Mouse (Mus musculus) urinary bladder, postnatal 10 days (tissue): ENCODE data around the gene Cyp21a1.
"Not testable (repeated sequence)": the region's sequence is repeated elsewhere in the genome, so short reads cannot be mapped to it uniquely, and the experiment has no call there.

Experiments used
- DNase-seq: peaks from one replicate; pipeline ENCODE4 v3.0.0; 2022; ENCODE audit warnings: low spot score

Gene Cyp21a1

GRCm38 (mm10) chr17:34804871-34805562 lies 656 bp upstream of the Cyp21a1 start:
- DNase-seq: no peak

DNA sequence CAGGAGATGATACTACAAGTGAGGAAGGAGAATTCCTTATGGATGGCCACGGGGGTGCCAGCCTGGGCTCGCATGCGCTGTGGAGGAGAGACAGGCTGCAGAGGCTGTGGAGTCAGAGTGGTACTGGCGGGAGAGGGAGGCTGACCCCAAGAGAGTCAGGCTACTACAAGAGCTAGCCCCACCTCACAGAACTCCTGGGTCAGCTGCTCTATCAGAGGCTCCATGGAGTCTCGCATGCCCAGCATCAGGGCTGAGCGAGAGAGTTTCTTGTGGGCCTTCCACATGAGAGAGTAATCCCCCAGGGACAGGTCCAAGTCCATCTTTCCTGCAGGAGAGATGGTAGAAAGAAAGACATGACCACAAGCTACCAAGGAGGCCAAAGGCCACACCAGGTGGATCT lies 994 bp downstream of the Cyp21a1 start:
- not testable (repeated sequence) for DNase-seq

GRCm38 (mm10) chr17:34802756-34803155 lies 1.6 kb downstream of the Cyp21a1 start:
- DNase-seq: not testable (repeated sequence)

DNA sequence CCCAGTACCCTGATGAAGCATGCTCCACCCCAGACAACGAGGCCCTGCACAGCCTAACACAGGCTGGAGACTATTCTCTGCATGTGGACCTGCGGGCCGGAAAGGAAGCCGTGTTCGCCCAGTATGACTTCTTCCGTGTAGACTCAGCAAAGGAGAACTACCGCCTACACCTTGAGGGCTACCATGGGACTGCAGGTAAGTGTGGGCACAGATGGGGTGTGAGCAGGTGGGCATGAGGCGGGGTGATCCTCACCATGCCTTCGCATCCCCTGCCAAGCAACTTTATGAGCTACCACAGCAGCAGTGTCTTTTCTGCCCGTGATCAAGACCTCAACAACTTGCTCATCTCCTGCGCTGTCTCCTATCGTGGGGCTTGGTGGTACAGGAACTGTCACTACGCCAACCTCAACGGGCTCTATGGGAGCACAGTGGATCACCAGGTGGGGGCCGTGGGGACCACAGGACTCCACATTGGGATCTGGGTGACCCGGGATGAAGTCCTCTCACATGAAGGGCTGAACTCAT lies 3.5 kb downstream of the Cyp21a1 start:
- not testable (repeated sequence) for DNase-seq

- no peak for DNase-seq
Measured at GRCm38 (mm10) chr17:34799531-34799925, 4.8 kb downstream of the Cyp21a1 start.

DNA sequence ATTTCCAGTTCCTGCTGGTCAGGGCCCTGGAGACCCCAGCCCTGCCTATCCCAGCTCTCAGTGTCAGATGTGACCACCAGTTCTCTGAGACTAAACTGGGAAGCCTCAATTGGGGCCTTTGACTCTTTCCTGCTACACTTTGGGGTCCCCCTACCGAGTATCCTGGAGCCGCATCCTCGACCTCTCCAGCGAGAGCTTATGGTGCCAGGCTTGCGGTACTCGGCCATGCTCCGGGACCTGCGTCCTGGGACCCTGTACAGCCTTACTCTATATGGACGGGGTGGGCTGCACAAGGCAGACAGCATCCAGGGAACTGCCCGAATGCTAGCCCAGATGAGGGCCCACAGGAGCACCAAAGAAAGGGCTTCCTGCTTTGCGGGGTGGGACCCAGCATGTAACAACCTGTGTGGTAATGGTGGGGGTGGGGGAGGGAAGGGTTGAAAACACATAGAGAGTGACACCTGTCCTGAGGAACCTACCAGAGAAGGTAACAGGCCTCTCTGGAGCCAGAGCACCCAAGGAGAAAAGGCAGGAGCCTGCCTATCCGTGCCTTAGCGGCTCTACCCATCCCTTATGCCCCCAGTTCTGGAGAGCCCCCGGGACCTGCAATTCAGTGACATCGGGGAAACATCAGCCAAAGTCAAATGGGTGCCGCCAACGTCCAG lies 5.4 kb downstream of the Cyp21a1 start:
- DNase-seq: no peak

DNA sequence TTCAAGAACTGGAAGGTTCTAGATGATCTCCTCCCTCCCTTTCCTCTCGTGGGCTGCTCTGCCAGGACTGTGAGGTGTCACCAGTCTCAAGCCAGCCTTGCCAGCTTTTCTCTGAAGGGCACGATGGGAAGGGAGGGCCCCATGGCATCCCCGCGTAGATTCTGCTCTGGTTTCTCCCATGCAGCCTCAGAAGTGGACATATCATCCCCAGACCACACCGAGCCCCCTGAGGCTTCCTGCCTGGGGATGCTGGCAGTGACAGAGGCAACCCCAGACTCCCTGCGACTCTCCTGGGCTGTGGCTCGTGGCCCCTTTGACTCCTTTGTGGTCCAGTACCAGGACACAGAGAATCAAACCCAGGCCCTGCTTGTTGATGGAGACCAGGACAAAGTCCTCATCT lies 6.3 kb downstream of the Cyp21a1 start:
- DNase-seq: not testable (repeated sequence)

DNA sequence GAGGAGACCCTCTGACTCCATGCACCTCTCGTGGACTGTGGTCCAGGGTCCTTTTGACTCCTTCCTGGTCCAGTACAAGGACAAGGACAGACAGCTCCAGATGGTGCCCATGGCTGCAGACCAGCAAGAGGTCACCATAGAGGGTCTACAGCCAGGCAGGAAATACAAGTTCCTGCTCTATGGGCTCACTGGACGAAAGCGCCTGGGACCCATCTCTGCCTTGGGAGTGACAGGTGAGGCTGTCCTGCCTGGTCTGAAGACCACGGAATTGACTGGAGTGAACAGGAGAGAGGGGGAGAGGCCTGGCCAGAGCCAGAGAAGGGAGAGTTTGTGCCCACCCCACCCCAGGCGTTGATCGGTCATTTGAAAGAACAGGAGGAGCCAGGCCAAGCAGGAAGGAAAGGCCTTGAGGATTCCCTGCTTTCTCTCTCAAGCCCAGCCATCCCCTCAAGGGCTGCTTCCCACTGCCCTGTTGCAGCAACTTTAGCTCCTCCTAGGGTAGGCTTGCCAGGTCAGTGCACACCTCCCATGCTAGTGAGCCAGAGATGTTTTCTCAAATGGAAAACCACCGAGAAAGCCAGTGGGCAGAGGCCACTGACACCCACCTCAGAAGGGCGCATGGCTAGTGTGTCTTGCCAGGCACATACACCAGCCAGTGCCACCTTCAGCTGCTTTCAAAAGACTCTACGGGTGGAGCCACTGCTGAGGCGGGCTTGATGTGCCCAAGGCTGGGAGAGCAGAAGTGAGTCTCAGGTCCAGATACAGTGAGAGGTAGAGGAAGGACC lies 7.0 kb downstream of the Cyp21a1 start:
- not testable (repeated sequence) for DNase-seq

GRCm38 (mm10) chr17:34796311-34797140 lies 7.8 kb downstream of the Cyp21a1 start:
- no peak for DNase-seq

DNA sequence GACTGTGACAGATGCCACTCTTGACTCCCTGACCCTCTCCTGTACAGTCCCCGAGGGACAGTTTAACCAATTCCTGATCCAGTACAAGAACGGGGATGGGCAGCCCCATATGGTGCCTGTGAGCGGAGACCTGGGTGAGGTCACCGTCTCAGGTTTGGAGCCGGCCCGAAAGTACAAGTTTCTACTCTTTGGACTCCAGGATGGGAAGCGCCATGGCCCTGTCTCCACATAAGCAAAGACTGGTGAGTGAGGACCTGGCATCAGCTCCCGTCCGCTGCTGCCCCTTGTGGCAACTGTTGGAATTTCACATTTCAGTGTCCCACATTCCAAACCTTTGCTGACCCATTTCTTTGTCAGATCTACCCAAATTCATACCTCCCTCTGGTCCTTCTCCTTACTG lies 8.7 kb downstream of the Cyp21a1 start:
- no peak for DNase-seq

- no peak for DNase-seq
Measured at GRCm38 (mm10) chr17:34795016-34795415, 9.3 kb downstream of the Cyp21a1 start.

DNA sequence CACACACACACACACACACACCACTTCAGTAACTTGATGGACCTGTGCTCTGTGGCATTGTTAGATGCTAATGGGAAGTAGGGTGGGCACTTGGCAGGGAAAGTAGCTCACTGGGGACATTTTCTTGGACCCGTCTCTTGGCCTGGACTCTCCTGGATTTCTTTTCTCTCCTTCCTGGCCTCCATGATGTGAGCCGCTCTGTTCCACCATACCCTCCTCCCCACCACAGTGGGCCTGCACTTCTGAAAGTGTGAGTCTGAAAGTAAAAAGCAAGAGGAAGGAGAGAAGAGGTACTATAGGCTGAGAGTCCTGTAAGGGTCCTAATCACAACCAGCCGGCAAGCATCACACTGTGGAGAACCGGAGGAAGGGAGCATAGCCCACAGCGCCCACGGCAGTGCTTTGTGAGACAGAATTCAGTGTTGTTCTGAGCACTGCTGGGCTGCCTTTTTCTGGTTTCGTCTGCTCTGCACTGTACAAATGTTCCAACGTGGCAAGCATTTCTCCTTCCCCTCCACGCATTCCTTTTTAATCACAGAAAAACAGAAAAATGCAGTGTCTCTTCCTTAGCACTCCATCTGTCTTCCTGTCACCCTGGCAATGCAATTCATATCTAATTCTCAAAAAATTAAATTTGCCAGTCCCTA lies 26.6 kb downstream of the Cyp21a1 start:
- DNase-seq: no peak

DNA sequence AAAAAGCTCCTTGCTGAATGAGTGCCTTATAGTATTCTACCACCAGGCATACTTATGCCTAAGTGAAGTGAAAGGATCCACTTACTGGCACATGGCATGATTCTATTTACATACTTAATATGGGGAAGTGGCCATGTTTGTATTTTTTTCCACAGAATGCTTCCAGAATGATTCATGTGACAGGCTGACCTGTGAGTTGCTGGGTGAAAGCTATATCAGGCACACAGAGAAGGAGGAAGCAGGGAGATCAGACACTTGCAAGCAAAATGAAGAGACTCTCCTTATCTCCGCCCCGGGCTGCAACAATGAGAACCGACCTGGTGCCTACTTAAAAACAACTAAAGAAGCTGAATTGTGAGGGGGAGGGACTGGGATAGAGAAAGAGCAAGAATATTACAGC lies 42.9 kb downstream of the Cyp21a1 start:
- no peak for DNase-seq
